Mouse (Mus musculus): ENCODE results near the gene Apoa2. TPM values are rescaled to one million over a fixed set of nuclear protein-coding genes. Genes with fewer than 3 reads are reported as not detected.
A peak's percentile ranks its signal among the peaks of the same experiment; 100 is the strongest.

Apoa2 gene
- total and polyA plus RNA-seq, 3 experiments, result 2.1 to 3.9 (median 2.2) TPM

GRCm38 (mm10) chr1:171200769-171201168 lies 24.1 kb upstream of the Apoa2 start:
- DNase-seq, result no peak
- Histone ChIP-seq H3K4me3 (no peak overlapping the region), H3K27ac (no peak overlapping the region), H3K27me3 (ENCODE audit: control insufficient read depth, insufficient read depth, low read length) (0 out of 2 replicates have a peak, but pooled peaks cover 1% of the 10 kb centered on the region), H3K9ac (ENCODE audit: low read depth, low read length) (no peak overlapping the region), H3K79me2 (replicated peaks; ENCODE audit: control insufficient read depth, insufficient read depth, low read length) (no peaks in the 10 kb centered on the region; the same call in 1 of the 2 replicates), H3K4me1 (ENCODE audit: control insufficient read depth, insufficient read depth, low read length) (peaks cover 3% of the 10 kb centered on the region; the same call in 1 of the 2 replicates), H3K36me3 (ENCODE audit: control insufficient read depth, insufficient read depth, low read length) (no peaks in the 10 kb centered on the region)
- intact Hi-C loops (cut with DNase I), result no loop called here
- TF ChIP-seq CTCF (IDR thresholded peaks at IDR 0.05), result no peak
- 100% methylated on average over 1 of the region's 1 CpGs for WGBS

GRCm38 (mm10) chr1:171203471-171204248 lies 21.2 kb upstream of the Apoa2 start:
- H3K4me3 ChIP-seq, result no peak overlapping the region
- no peaks in the 10 kb centered on the region for H3K36me3 ChIP-seq (ENCODE audit: control insufficient read depth, insufficient read depth, low read length)
- no peaks in the 10 kb centered on the region for H3K27me3 ChIP-seq (ENCODE audit: control insufficient read depth, insufficient read depth, low read length)
- intact Hi-C loops (cut with DNase I), result no loop called here
- TF ChIP-seq EP300 (IDR thresholded peaks at IDR 0.05; ENCODE audit: insufficient read depth, low read depth, low read length) (no peak), POLR2A (IDR thresholded peaks at IDR 0.05; ENCODE audit: insufficient read depth, low read depth, low read length) (no peak), CTCF (IDR thresholded peaks at IDR 0.05) (no peak)
- H3K4me1 ChIP-seq (ENCODE audit: control insufficient read depth, insufficient read depth, low read length), result peaks cover 3% of the 10 kb centered on the region; the same call in 1 of the 2 replicates
- peak overlapping the region; percentile 10 for H3K27ac ChIP-seq
- no peak overlapping the region for H3K9ac ChIP-seq (ENCODE audit: low read depth, low read length)
- H3K79me2 ChIP-seq (replicated peaks; ENCODE audit: control insufficient read depth, insufficient read depth, low read length), result no peaks in the 10 kb centered on the region
- WGBS, result 53% methylated on average over 11 of the region's 11 CpGs
- DNase-seq, result no peak

- no peak for DNase-seq
- Histone ChIP-seq H3K27me3 (ENCODE audit: control insufficient read depth, insufficient read depth, low read length) (no peaks in the 10 kb centered on the region), H3K27ac (peak overlapping the region; percentile 10), H3K79me2 (replicated peaks; ENCODE audit: control insufficient read depth, insufficient read depth, low read length) (no peaks in the 10 kb centered on the region), H3K4me3 (no peak overlapping the region), H3K36me3 (ENCODE audit: control insufficient read depth, insufficient read depth, low read length) (no peaks in the 10 kb centered on the region), H3K4me1 (ENCODE audit: control insufficient read depth, insufficient read depth, low read length) (peaks cover 3% of the 10 kb centered on the region; the same call in 1 of the 2 replicates), H3K9ac (ENCODE audit: low read depth, low read length) (no peak overlapping the region)
- intact Hi-C loops (cut with DNase I), result no loop called here
- TF ChIP-seq POLR2A (IDR thresholded peaks at IDR 0.05; ENCODE audit: insufficient read depth, low read depth, low read length), result no peak
- TF ChIP-seq EP300 (IDR thresholded peaks at IDR 0.05; ENCODE audit: insufficient read depth, low read depth, low read length), result no peak
- TF ChIP-seq CTCF (IDR thresholded peaks at IDR 0.05), result no peak
- WGBS, result 44% methylated on average over 7 of the region's 7 CpGs
Measured at GRCm38 (mm10) chr1:171204249-171204644, 20.6 kb upstream of the Apoa2 start.

GRCm38 (mm10) chr1:171205704-171206493 lies 19.0 kb upstream of the Apoa2 start:
- WGBS, result 58% methylated on average over 6 of the region's 6 CpGs
- Histone ChIP-seq H3K4me1 (ENCODE audit: control insufficient read depth, insufficient read depth, low read length) (peaks cover 3% of the 10 kb centered on the region; the same call in 1 of the 2 replicates), H3K27me3 (ENCODE audit: control insufficient read depth, insufficient read depth, low read length) (no peaks in the 10 kb centered on the region), H3K27ac (no peak overlapping the region), H3K79me2 (replicated peaks; ENCODE audit: control insufficient read depth, insufficient read depth, low read length) (no peaks in the 10 kb centered on the region), H3K36me3 (ENCODE audit: control insufficient read depth, insufficient read depth, low read length) (no peaks in the 10 kb centered on the region), H3K4me3 (no peak overlapping the region), H3K9ac (ENCODE audit: low read depth, low read length) (no peak overlapping the region)
- intact Hi-C loops (cut with DNase I), result no loop called here
- peak in 1 of 2 experiments; percentile 35 for DNase-seq
- TF ChIP-seq EP300 (IDR thresholded peaks at IDR 0.05; ENCODE audit: insufficient read depth, low read depth, low read length), result peak; percentile 86
- no peak for TF ChIP-seq POLR2A (IDR thresholded peaks at IDR 0.05; ENCODE audit: insufficient read depth, low read depth, low read length)

- TF ChIP-seq CTCF (IDR thresholded peaks at IDR 0.05), result no peak
- TF ChIP-seq POLR2A (IDR thresholded peaks at IDR 0.05; ENCODE audit: insufficient read depth, low read depth, low read length), result no peak
- TF ChIP-seq EP300 (IDR thresholded peaks at IDR 0.05; ENCODE audit: insufficient read depth, low read depth, low read length), result no peak
- intact Hi-C loops (cut with DNase I), result no loop called here
- H3K27me3 ChIP-seq (ENCODE audit: control insufficient read depth, insufficient read depth, low read length), result no peaks in the 10 kb centered on the region
- 40% methylated on average over 4 of the region's 4 CpGs for WGBS
- no peak overlapping the region for H3K4me3 ChIP-seq
- DNase-seq, result no peak
- no peaks in the 10 kb centered on the region for H3K36me3 ChIP-seq (ENCODE audit: control insufficient read depth, insufficient read depth, low read length)
- no peak overlapping the region for H3K27ac ChIP-seq
- H3K4me1 ChIP-seq (ENCODE audit: control insufficient read depth, insufficient read depth, low read length), result peaks cover 2% of the 10 kb centered on the region; the same call in 1 of the 2 replicates
- H3K79me2 ChIP-seq (replicated peaks; ENCODE audit: control insufficient read depth, insufficient read depth, low read length), result no peaks in the 10 kb centered on the region
- H3K9ac ChIP-seq (ENCODE audit: low read depth, low read length), result no peak overlapping the region
Measured at GRCm38 (mm10) chr1:171209409-171209808, 15.4 kb upstream of the Apoa2 start.

GRCm38 (mm10) chr1:171212854-171213253 lies 12.0 kb upstream of the Apoa2 start:
- Histone ChIP-seq H3K27ac (no peak overlapping the region), H3K4me1 (ENCODE audit: control insufficient read depth, insufficient read depth, low read length) (no peaks in the 10 kb centered on the region; the same call in 1 of the 2 replicates), H3K36me3 (ENCODE audit: control insufficient read depth, insufficient read depth, low read length) (no peaks in the 10 kb centered on the region), H3K4me3 (no peak overlapping the region), H3K27me3 (ENCODE audit: control insufficient read depth, insufficient read depth, low read length) (no peaks in the 10 kb centered on the region), H3K9ac (ENCODE audit: low read depth, low read length) (no peak overlapping the region), H3K79me2 (replicated peaks; ENCODE audit: control insufficient read depth, insufficient read depth, low read length) (no peaks in the 10 kb centered on the region)
- WGBS, result 40% methylated on average over 3 of the region's 3 CpGs
- no peak for TF ChIP-seq EP300 (IDR thresholded peaks at IDR 0.05; ENCODE audit: insufficient read depth, low read depth, low read length)
- no peak for TF ChIP-seq CTCF (IDR thresholded peaks at IDR 0.05)
- TF ChIP-seq POLR2A (IDR thresholded peaks at IDR 0.05; ENCODE audit: insufficient read depth, low read depth, low read length), result no peak
- intact Hi-C loops (cut with DNase I), result no loop called here
- DNase-seq, result no peak

Measured in heart, adult 2 months (tissue).